Mouse (Mus musculus) ES-E14 (cell line): ENCODE results near the gene Nell1. TPM values are rescaled to one million over a fixed set of nuclear protein-coding genes. Genes with fewer than 3 reads are reported as not detected.

ENCODE experiments used
- DNase-seq: peaks from one replicate; pipeline ENCODE4 v3.0.0-alpha.2; 2013; ENCODE audit warnings: low read depth, low spot score
- H3K27ac ChIP-seq: 2 replicates; pipeline ENCODE4 v1.5.1; 2012; ENCODE audit warnings: low read depth, mild to moderate bottlenecking, low read length, moderate library complexity, mixed read lengths; ENCODE audit not compliant: poor library complexity, insufficient read depth, severe bottlenecking
- H3K36me3 ChIP-seq: 2 replicates; pipeline ENCODE4 v1.6.1; 2012; ENCODE audit warnings: mild to moderate bottlenecking, low read length, moderate library complexity, mixed read lengths; ENCODE audit not compliant: control insufficient read depth, poor library complexity, insufficient read depth, severe bottlenecking
- H3K4me1 ChIP-seq, 2 experiments: fragments of 150-350 bp in 1 of 2; sonication (generic) in 1 of 2; 2 replicates each; pipeline ENCODE4 v1.6.1; 2012; ENCODE audit warnings: low read length in 2 of 2, mild to moderate bottlenecking in 1 of 2, mixed read lengths in 1 of 2; ENCODE audit not compliant: control insufficient read depth in 2 of 2, insufficient read depth in 2 of 2, poor library complexity in 1 of 2
- H3K4me3 ChIP-seq, 2 experiments: fragments of 150-350 bp in 1 of 2; sonication (generic) in 1 of 2; 2 replicates each; pipeline ENCODE4 v1.5.1; 2012; ENCODE audit warnings: low read length in 2 of 2, low read depth in 1 of 2, mild to moderate bottlenecking in 1 of 2, mixed read lengths in 1 of 2; ENCODE audit not compliant: insufficient read depth in 1 of 2, poor library complexity in 1 of 2, severe bottlenecking in 1 of 2
- H3K9ac ChIP-seq: 2 replicates; pipeline ENCODE4 v1.6.1; 2012; ENCODE audit warnings: low read depth, mild to moderate bottlenecking, low read length, mixed read lengths; ENCODE audit not compliant: poor library complexity, insufficient read depth, severe bottlenecking
- H3K9me3 ChIP-seq: fragments of 150-350 bp; sonication (generic); 2 replicates; pipeline ENCODE4 v1.6.1; 2012; ENCODE audit warnings: low read depth, mild to moderate bottlenecking, low read length; ENCODE audit not compliant: control insufficient read depth, insufficient read depth
- CHD2 ChIP-seq: IDR thresholded peaks from 2 replicates; pipeline ENCODE4 v1.6.1; 2014; ENCODE audit warnings: mild to moderate bottlenecking, low read depth, low read length, inconsistent platforms
- HCFC1 ChIP-seq: IDR thresholded peaks from 2 replicates; pipeline ENCODE4 v1.6.1; 2012; ENCODE audit warnings: low read length, inconsistent platforms, borderline replicate concordance; ENCODE audit not compliant: insufficient read depth
- MAFK ChIP-seq: IDR thresholded peaks from 2 replicates; pipeline ENCODE4 v1.6.1; 2014; ENCODE audit warnings: mild to moderate bottlenecking, low read depth, low read length, inconsistent platforms; ENCODE audit not compliant: insufficient read depth
- ZC3H11A ChIP-seq: IDR thresholded peaks from 2 replicates; pipeline ENCODE4 v1.6.1; 2012; ENCODE audit warnings: low read depth, mild to moderate bottlenecking, inconsistent platforms, low read length, borderline replicate concordance
- ZNF384 ChIP-seq: IDR thresholded peaks from 2 replicates; pipeline ENCODE4 v1.6.1; 2012; ENCODE audit warnings: low read depth, low read length, inconsistent platforms
- in situ Hi-C, 2 experiments: fragments of 600-800 bp; cut with MboI; formaldehyde crosslinking; loops; one replicate each; pipeline ENCODE4 v1.15.1; 2025; ENCODE audit warnings: low sequenced_read_pairs in 2 of 2, inconsistent platforms in 1 of 2; ENCODE audit not compliant: unreplicated experiment in 2 of 2
- total RNA-seq: library from RNA; depleted of rRNA; stranded (reverse); fragments of 300-350 nt; gene quantifications from 2 replicates; pipeline ENCODE4 v1.2.3, GENCODE M21; 2012

Nell1 gene
- total RNA-seq, 1 experiment = 1.8 TPM

DNA sequence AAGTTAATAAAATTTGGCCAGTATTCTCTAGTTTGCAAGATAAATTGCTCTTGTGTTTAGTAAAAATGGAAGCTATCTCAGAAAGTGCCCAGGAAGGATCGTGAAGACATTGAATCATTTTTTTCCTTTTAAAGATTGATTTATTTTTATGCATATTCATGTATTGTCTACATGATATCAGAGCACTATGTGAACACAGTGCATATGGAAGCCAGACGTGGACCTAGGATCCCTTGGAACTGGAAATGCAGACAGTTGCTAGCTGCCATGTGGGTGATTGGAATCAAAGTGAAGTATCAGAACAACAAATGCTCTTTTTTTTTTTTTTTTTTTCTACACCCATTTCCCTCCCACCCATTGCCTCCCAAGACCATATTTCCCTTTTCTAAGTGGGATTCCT is 79.0 kb downstream of the Nell1 start:
- no peaks in the 10 kb centered on the region for H3K9me3 ChIP-seq
- H3K4me3 ChIP-seq = no peak overlapping the region
- H3K36me3 ChIP-seq = no peaks in the 10 kb centered on the region
- H3K4me1 ChIP-seq = no peaks in the 10 kb centered on the region
- no peak for DNase-seq
- no peak overlapping the region for H3K9ac ChIP-seq
- no peak for TF ChIP-seq ZNF384
- TF ChIP-seq ZC3H11A = no peak
- no peak for TF ChIP-seq HCFC1
- TF ChIP-seq MAFK = no peak
- no peak for TF ChIP-seq CHD2
- no peak overlapping the region for H3K27ac ChIP-seq
- in situ Hi-C loops = no loop called here

DNA sequence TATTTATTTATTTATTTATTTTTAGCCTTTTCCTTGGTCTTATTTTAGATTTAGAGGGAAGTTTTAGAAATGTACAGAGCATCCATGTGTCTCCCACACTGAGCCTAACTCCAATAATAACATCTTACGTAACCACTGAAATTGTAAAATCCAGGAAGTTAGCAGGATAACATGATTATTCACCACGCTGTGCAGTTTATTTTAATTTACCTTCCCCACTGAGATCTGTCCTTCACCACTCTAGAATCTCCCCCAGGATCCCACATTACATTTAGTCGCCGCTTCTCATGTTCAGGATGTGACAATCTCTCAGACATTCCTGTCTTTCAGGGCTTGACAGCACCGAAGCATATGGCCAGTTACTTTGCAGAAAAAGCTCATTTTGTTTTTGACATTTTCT is 119.8 kb downstream of the Nell1 start:
- H3K27ac ChIP-seq = no peak overlapping the region
- in situ Hi-C loops = no loop called here
- no peak overlapping the region for H3K9ac ChIP-seq
- DNase-seq = no peak
- H3K9me3 ChIP-seq = no peaks in the 10 kb centered on the region
- no peak for TF ChIP-seq CHD2
- no peak for TF ChIP-seq HCFC1
- no peak for TF ChIP-seq ZNF384
- TF ChIP-seq MAFK = no peak
- no peak for TF ChIP-seq ZC3H11A
- H3K4me1 ChIP-seq = no peaks in the 10 kb centered on the region
- H3K4me3 ChIP-seq = no peak overlapping the region
- H3K36me3 ChIP-seq = no peaks in the 10 kb centered on the region

DNA sequence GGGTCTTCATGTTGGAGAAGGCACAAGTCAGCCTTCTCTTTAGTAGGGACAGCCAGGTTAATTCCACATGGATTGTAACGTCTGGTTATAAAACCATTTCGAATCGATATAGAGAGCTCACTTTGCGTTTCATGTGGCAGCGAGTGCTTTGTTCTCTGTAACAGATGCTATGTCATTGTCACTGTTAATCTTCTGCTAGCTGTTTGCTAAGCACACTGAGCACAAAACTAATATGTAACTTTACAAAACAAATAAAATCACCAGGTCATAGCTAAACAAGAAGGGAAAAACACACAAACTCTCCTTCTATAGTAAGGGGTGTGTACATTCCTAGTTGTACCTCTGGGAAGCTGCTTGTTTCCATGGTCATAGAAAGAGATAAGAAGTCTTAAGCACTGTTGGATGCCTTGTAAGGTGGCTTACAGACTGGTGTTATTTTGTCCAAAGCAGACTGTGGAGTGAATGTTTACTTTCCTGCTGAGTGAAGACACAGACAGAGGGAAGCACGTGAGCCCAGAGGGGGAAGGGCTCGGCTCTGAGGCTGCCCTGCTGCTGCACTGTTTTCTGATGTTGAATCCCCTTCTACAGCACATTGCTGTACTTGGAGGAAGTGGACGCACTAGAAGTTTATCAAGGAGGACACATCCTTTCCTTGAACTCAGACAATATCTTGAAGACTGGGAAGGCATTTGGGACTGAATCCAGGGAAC is 131.1 kb downstream of the Nell1 start:
- Histone ChIP-seq H3K4me3 (no peak overlapping the region), H3K27ac (no peak overlapping the region), H3K9ac (no peak overlapping the region), H3K9me3 (no peaks in the 10 kb centered on the region), H3K4me1 (no peaks in the 10 kb centered on the region), H3K36me3 (no peaks in the 10 kb centered on the region)
- in situ Hi-C loops = loop anchor here in 1 of 2 experiments (25.0 kb wide), 1 partner anchor 107 kb away; no protein-coding TSS in a partner anchor
- TF ChIP-seq HCFC1 (no peak), CHD2 (no peak), ZC3H11A (no peak), ZNF384 (no peak), MAFK (no peak)
- DNase-seq = no peak

DNA sequence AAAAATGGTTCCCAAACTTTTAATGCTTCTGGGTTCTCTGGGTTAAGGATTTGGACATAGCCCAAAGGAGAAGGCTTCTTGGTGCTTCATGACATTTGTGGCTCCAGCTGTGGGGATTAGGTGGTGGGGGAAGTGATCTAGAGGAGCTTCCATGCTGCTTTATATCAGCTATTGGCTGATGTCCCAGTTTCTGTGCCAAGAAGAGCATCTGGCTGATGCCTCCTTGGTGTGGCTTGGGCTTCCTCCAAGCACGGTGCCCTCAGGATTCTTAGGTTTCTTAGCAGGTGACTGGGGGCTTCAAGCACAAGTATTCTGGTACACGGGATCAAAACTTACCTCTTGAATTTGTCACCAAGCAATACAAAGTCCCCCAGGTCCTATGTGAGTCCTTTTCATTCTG is 132.6 kb downstream of the Nell1 start:
- no peak for DNase-seq
- in situ Hi-C loops = loop anchor here in 1 of 2 experiments (25.0 kb wide), 1 partner anchor 105 kb away; no protein-coding TSS in a partner anchor

More for the DNA sequence above, 132.6 kb downstream of the Nell1 start:
- no peaks in the 10 kb centered on the region for H3K9me3 ChIP-seq
- H3K4me3 ChIP-seq = no peak overlapping the region
- no peaks in the 10 kb centered on the region for H3K36me3 ChIP-seq
- no peak overlapping the region for H3K27ac ChIP-seq
- no peaks in the 10 kb centered on the region for H3K4me1 ChIP-seq
- H3K9ac ChIP-seq = no peak overlapping the region
- TF ChIP-seq CHD2 (no peak), HCFC1 (no peak), ZC3H11A (no peak), MAFK (no peak), ZNF384 (no peak)
